Mouse (Mus musculus): ENCODE measurements at regions not wholly inside any gene's neighbourhood (a gene's known extent, or its start where the extent isn't known, plus 50 kb on each side); places are given as distances from the start of the nearest gene placed in this dataset.

DNA sequence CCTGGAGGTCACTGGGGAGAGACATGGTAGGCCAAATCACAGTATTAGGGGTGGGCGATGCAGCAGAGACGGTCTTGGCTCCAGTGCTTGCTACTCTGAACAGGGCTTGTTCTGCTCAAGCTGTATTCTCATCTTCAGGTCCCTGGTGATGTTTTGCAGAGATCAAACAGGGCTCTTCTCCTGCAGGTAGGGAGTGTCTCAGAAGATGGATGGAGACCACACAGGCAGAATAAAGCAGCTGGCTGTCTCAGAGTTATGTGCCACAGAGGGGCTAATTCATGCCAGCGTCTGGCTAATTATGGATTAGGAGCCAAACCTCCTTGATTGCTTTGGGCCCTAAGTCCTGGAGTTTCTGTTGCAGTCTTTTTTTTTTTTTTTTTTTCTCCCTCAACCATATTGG is 99.2 kb downstream of the Minar1 start:
- TF ChIP-seq CTCF (IDR thresholded peaks at IDR 0.05; ENCODE audit: low read depth) (no peak), EP300 (optimal IDR thresholded peaks at IDR 0.05) (no peak)
